Comparison of ENCODE assay signal across 22 mouse cellular contexts in genomic region chr10:119218274-119219080, GRCm38 (mm10). TPM values are rescaled to one million over a fixed set of nuclear protein-coding genes. Genes with fewer than 3 reads are reported as not detected.
DNase-seq lines count a peak whose midpoint lies in the region; ATAC-seq and TF ChIP-seq lines count a peak whose summit lies in the region.
"Had no signal": no experiment of that assay in that cellular context is flagged by ENCODE, and none has a peak within 500 bp of the region (broad histone marks: within the 10 kb centered on the region; RNA-seq: fewer than 3 reads in every experiment).

No protein-coding gene starts in this region.

- DNase-seq in frontal cortex, postnatal 36 days (ENCODE audit: low spot score in 2 of 2): no peak
- no peak for DNase-seq in left cerebral cortex, adult 2 months (ENCODE audit: extremely low spot score in 1 of 2, low spot score in 2 of 2)
- DNase-seq in left cerebral cortex, adult 8-10 months (ENCODE audit: low spot score in 2 of 2): no peak
- DNase-seq in naive thymus-derived CD4-positive, alpha-beta T cell, adult 2 months (ENCODE audit: low read depth): peak; percentile 69
- no peak for DNase-seq in urinary bladder, postnatal 10 days (ENCODE audit: low spot score)
- no peak for DNase-seq in hindbrain, embryonic 11.5 days (ENCODE audit: low spot score)
- DNase-seq: adrenal gland, postnatal 14 days; cerebellum, adult 11-12 months; cerebellum, postnatal 36 days; heart, postnatal 10 days; kidney, adult 18-20 months; liver, postnatal 0 days; right cerebral cortex, postnatal 4 days had no signal

- WGBS in hindbrain, embryonic 11.5 days: 94% methylated on average over 15 of the region's 15 CpGs

- H3K4me2 ChIP-seq in hindbrain, embryonic 11.5 days (replicated peaks; ENCODE audit: low read depth, low read length): no peak overlapping the region
- H3K4me2 ChIP-seq: hindbrain, embryonic 13.5 days; midbrain, embryonic 12.5 days had no signal

- H3K9me3 ChIP-seq in hindbrain, embryonic 11.5 days (ENCODE audit: control insufficient read depth, low read length): no peaks in the 10 kb centered on the region
- H3K9me3 ChIP-seq: forebrain, embryonic 10.5 days; heart, embryonic 10.5 days; hindbrain, embryonic 13.5 days; limb, embryonic 10.5 days; midbrain, embryonic 12.5 days had no signal

- intact Hi-C loops in left cerebral cortex, adult 2 months (cut with DNase I): no loop called here

- H3K4me1 ChIP-seq in hindbrain, embryonic 11.5 days (replicated peaks; ENCODE audit: control insufficient read depth, insufficient read depth, low read length): no peaks in the 10 kb centered on the region

- H3K36me3 ChIP-seq in hindbrain, embryonic 11.5 days (ENCODE audit: control insufficient read depth, insufficient read depth, low read length): 0 out of 2 replicates have a peak, but pooled peaks cover 3% of the 10 kb centered on the region

- no peak overlapping the region for H3K4me3 ChIP-seq in left cerebral cortex, adult 2 months
- no peak overlapping the region for H3K4me3 ChIP-seq in hindbrain, embryonic 11.5 days (ENCODE audit: low read depth, low read length)
- H3K4me3 ChIP-seq: forebrain, embryonic 10.5 days; heart, embryonic 10.5 days; hindbrain, embryonic 13.5 days; limb, embryonic 10.5 days; midbrain, embryonic 12.5 days; myocyte had no signal

- peak overlapping the region; percentile 21; the same call in 1 of the 2 replicates for H3K27ac ChIP-seq in left cerebral cortex, adult 2 months
- H3K27ac ChIP-seq in hindbrain, embryonic 11.5 days (ENCODE audit: low read depth, low read length): no peak overlapping the region
- H3K27ac ChIP-seq: forebrain, embryonic 10.5 days; heart, embryonic 10.5 days; hindbrain, embryonic 13.5 days; kidney, postnatal 0 days; limb, embryonic 10.5 days; midbrain, embryonic 12.5 days had no signal

- H3K9ac ChIP-seq in hindbrain, embryonic 11.5 days (ENCODE audit: low read depth, low read length): no peak overlapping the region
- H3K9ac ChIP-seq: hindbrain, embryonic 13.5 days; liver, postnatal 0 days; midbrain, embryonic 12.5 days had no signal

- peak; percentile 48 for ATAC-seq in frontal cortex, adult (ENCODE audit: low TSS enrichment)
- peak; percentile 73 for ATAC-seq in CD4-positive, CD25-positive, alpha-beta regulatory T cell, adult 4 months
- no peak for ATAC-seq in hindbrain, embryonic 11.5 days (ENCODE audit: low FRiP score)
- ATAC-seq: liver, postnatal 0 days had no signal

- no peak for TF ChIP-seq CTCF in left cerebral cortex, adult 2 months (IDR thresholded peaks at IDR 0.05)

- no peaks in the 10 kb centered on the region for H3K27me3 ChIP-seq in hindbrain, embryonic 11.5 days (ENCODE audit: control insufficient read depth, insufficient read depth, low read length)
- H3K27me3 ChIP-seq: hindbrain, embryonic 13.5 days; midbrain, embryonic 12.5 days had no signal

RNA-seq across cellular contexts. Expression of gene Cand1, which starts 21.4 kb away (rescaled TPM):
- total RNA-seq in left cerebral cortex, adult 2 months (2021): 100 to 1,000 TPM; 144 to 158 TPM
- total RNA-seq in left cerebral cortex, adult 8-10 months (2022): 100 to 1,000 TPM; 145 to 164 (median 151) TPM
- 10 to 100 TPM; 12.8 to 29.9 TPM for polyA plus RNA-seq in CD4-positive, CD25-positive, alpha-beta regulatory T cell, adult 4 months (2017; shearing (Covaris generic))
- polyA plus RNA-seq in hindbrain, embryonic 11.5 days (2014; fragmentation: Nextera tagmentation; extraction: Ambion mirVana): 95.0 and 116 TPM in 2 replicates
